Mouse (Mus musculus) heart, postnatal 14 days (tissue): ENCODE measurements around the gene Parp14. TPM values are rescaled to one million over a fixed set of nuclear protein-coding genes. Genes with fewer than 3 reads are reported as not detected.

Experiments
- DNase-seq, 2 experiments: peaks; one replicate each; pipeline ENCODE4 v3.0.0; 2021 to 2022
- intact Hi-C: fragments of 180-260 bp; cut with DNase I; formaldehyde crosslinking; loops from one replicate; pipeline ENCODE4 v1.15.1; 2025
- total RNA-seq, 2 experiments: library from RNA; stranded (reverse); gene quantifications; 2 replicates each; pipeline ENCODE4 v1.2.3; 2021

Gene Parp14
- total RNA-seq, 2 experiments from 2014 or later, result 9.8 to 10.0 TPM

GRCm38 (mm10) chr16:35802163-35802562, 69.2 kb downstream of the Parp14 start:
- intact Hi-C loops, result no loop called here
- no peak for DNase-seq

DNA sequence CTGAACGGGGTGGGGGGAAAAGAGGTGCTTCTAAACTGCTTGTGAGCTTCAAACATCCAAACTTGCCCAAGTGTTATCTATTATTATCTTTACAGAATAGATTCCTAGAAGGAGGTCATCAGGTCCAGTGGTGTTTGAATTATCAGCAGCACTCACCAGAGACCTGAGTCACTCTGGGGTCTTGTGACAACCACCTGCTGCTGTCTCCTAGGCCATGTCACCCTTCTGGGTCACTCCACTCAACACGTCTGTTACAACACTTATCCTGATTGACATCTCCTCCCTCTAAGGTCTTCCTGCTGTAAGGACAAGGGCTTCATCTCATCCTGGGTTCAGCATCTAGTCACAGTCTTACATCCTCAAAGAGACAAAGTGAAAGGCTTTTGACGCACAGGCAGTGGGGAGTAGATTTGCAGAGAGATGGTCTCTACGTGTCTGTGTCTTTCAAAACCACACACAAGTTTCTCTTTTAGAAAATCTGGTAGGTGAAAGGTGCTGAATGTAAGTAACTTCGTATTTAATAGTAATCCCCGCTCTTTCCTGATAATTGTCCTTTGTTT, 79.3 kb downstream of the Parp14 start:
- DNase-seq, result no peak
- intact Hi-C loops, result no loop called here

- DNase-seq, result peak in 1 of 2 experiments; percentile 9
- intact Hi-C loops, result no loop called here
Observed at GRCm38 (mm10) chr16:35788330-35788729, 83.0 kb downstream of the Parp14 start.

- no peak for DNase-seq
- intact Hi-C loops, result no loop called here
Observed at GRCm38 (mm10) chr16:35787568-35788189, 83.7 kb downstream of the Parp14 start.

DNA sequence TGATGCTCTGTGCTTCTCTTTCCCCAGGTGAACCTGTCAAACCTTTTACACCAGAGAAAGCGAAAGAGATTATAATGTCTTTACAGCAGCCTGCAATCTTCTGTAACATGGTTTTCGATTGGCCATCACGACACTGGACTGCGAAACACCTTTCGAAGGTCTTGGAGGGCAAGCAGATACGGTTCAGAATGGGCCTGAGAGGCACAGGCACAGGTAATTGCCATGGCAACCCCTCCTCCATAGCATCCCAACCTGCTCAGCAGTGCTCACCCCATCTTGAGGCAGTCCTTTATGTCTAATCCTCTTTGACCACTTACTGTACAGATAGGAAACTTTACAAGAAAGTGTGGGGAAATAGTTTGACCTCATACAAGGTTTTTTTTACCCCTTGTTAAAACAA, 84.2 kb downstream of the Parp14 start:
- intact Hi-C loops, result no loop called here
- no peak for DNase-seq

DNA sequence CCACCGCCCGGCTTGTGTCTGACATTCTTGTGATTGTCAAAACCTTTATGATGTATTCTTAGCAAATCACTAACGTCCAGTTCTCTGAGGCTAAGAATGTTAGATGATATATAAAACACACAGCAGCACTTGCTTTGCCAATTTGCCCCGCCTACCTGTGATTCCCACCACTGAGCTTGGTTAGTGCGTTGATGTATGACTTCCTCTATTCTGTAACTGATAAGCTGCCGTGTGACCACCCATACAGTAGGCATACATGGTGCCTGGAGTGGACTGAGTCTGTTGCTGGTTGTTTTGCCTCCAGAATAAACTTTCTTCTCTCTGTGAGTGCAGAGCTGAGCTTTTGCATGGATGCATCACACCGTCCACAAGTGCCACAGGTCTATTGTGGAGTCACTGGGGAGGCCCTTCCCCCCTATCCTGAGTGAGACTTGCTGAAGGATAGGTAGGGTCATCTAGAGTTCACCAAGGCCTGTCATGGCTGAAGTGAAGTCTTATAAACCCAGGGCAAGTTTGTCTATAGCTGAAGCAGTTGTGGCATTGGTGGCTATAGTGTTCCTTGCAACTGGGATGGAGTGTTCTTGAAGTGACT, 87.1 kb downstream of the Parp14 start:
- DNase-seq, result no peak
- intact Hi-C loops, result no loop called here

DNA sequence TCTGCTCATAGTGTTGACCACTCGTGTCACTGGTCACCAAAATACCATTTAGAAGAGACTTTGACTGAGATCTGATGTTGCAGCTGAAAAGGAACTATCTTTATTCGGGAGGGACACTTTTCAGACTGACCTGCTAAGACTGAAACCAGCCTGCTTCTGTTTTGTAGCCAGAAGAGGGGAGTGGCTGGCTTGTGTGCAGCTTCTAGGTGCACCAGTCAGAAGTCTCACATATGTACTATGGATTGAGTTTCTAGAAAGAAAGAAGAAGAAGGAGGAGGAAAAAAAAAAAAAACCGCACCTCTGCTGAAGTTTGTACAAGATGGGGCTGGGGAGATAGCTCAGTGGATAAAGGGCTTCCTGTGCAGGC, 88.2 kb downstream of the Parp14 start:
- DNase-seq, result no peak
- intact Hi-C loops, result no loop called here

Other genes with a start within 250 kb of the Parp14 start
- 10 to 100 TPM; 56.2 to 61.5 TPM for gene Dirc2, start 102.2 kb downstream of the Parp14 start, total RNA-seq
- 1 to 10 TPM; 2.9 to 3.0 TPM for gene Hspbap1, start 101.2 kb downstream of the Parp14 start, total RNA-seq
- 10 to 100 TPM; 11.5 to 13.0 TPM for gene Parp9, start 66.9 kb upstream of the Parp14 start, total RNA-seq
- 1 to 10 TPM; 9.4 to 9.9 TPM for gene Dtx3l, start 67.6 kb upstream of the Parp14 start, total RNA-seq
- gene Kpna1, start 107.2 kb upstream of the Parp14 start, total RNA-seq, result 10 to 100 TPM; 89.2 to 91.3 TPM
- gene Wdr5b, start 169.6 kb upstream of the Parp14 start, total RNA-seq, result 1 to 10 TPM; 2.8 to 3.3 TPM
- 100 to 1,000 TPM; 205 to 206 TPM for gene Fam162a, start 200.1 kb upstream of the Parp14 start, total RNA-seq
- gene Ccdc58, start 200.1 kb upstream of the Parp14 start, total RNA-seq, result 10 to 100 TPM; 32.4 to 34.2 TPM